Mouse (Mus musculus) adrenal gland (tissue): Measurements from ENCODE around the gene Gprc5c.

Experiments
- intact Hi-C: fragments of 180-260 bp; cut with DNase I; formaldehyde crosslinking; loops from one replicate; pipeline ENCODE4 v1.15.1; 2025

The Gprc5c gene

GRCm38 (mm10) chr11:114830433-114830773, 20.5 kb upstream of the Gprc5c start:
- intact Hi-C loops, result no loop called here

- intact Hi-C loops, result no loop called here
Measured at GRCm38 (mm10) chr11:114833166-114833565, 17.8 kb upstream of the Gprc5c start.

- intact Hi-C loops, result no loop called here
Measured at GRCm38 (mm10) chr11:114843818-114844463, 7.0 kb upstream of the Gprc5c start.

- intact Hi-C loops, result no loop called here
Measured at GRCm38 (mm10) chr11:114844464-114845220, 6.3 kb upstream of the Gprc5c start.

- intact Hi-C loops, result no loop called here
Measured at GRCm38 (mm10) chr11:114846336-114846735, 4.6 kb upstream of the Gprc5c start.

- intact Hi-C loops, result no loop called here
Measured at GRCm38 (mm10) chr11:114847008-114847407, 3.9 kb upstream of the Gprc5c start.

- intact Hi-C loops, result no loop called here
Measured at GRCm38 (mm10) chr11:114849572-114849971, 1.4 kb upstream of the Gprc5c start.

- intact Hi-C loops, result no loop called here
Measured at GRCm38 (mm10) chr11:114850066-114850451, 893 bp upstream of the Gprc5c start.

- intact Hi-C loops, result no loop called here
Measured at GRCm38 (mm10) chr11:114851269-114851607, 286 bp downstream of the Gprc5c start.

GRCm38 (mm10) chr11:114851608-114852310, 807 bp downstream of the Gprc5c start:
- intact Hi-C loops, result no loop called here

GRCm38 (mm10) chr11:114852311-114853173, 1.6 kb downstream of the Gprc5c start:
- intact Hi-C loops, result no loop called here

- intact Hi-C loops, result no loop called here
Measured at GRCm38 (mm10) chr11:114853174-114853838, 2.4 kb downstream of the Gprc5c start.

- intact Hi-C loops, result no loop called here
Measured at GRCm38 (mm10) chr11:114854581-114854980, 3.6 kb downstream of the Gprc5c start.

GRCm38 (mm10) chr11:114856125-114856524, 5.2 kb downstream of the Gprc5c start:
- intact Hi-C loops, result no loop called here

- intact Hi-C loops, result no loop called here
Measured at GRCm38 (mm10) chr11:114858641-114859040, 7.7 kb downstream of the Gprc5c start.

GRCm38 (mm10) chr11:114861057-114861456, 10.1 kb downstream of the Gprc5c start:
- intact Hi-C loops, result no loop called here

GRCm38 (mm10) chr11:114862687-114863086, 11.7 kb downstream of the Gprc5c start:
- intact Hi-C loops, result no loop called here

- intact Hi-C loops, result no loop called here
Measured at GRCm38 (mm10) chr11:114863918-114864420, 13.0 kb downstream of the Gprc5c start.

GRCm38 (mm10) chr11:114865999-114866398, 15.0 kb downstream of the Gprc5c start:
- intact Hi-C loops, result no loop called here

- intact Hi-C loops, result no loop called here
Measured at GRCm38 (mm10) chr11:114866486-114867360, 15.8 kb downstream of the Gprc5c start.
